Mouse (Mus musculus) ES-E14 (cell line): ENCODE measurements around the gene Psors1c2.

Source experiments
- CHD2 ChIP-seq: IDR thresholded peaks from 2 replicates; pipeline ENCODE4 v1.6.1; 2014; ENCODE audit warnings: mild to moderate bottlenecking, low read depth, low read length, inconsistent platforms
- HCFC1 ChIP-seq: IDR thresholded peaks from 2 replicates; pipeline ENCODE4 v1.6.1; 2012; ENCODE audit warnings: low read length, inconsistent platforms, borderline replicate concordance; ENCODE audit not compliant: insufficient read depth
- MAFK ChIP-seq: IDR thresholded peaks from 2 replicates; pipeline ENCODE4 v1.6.1; 2014; ENCODE audit warnings: mild to moderate bottlenecking, low read depth, low read length, inconsistent platforms; ENCODE audit not compliant: insufficient read depth
- ZC3H11A ChIP-seq: IDR thresholded peaks from 2 replicates; pipeline ENCODE4 v1.6.1; 2012; ENCODE audit warnings: low read depth, mild to moderate bottlenecking, inconsistent platforms, low read length, borderline replicate concordance
- ZNF384 ChIP-seq: IDR thresholded peaks from 2 replicates; pipeline ENCODE4 v1.6.1; 2012; ENCODE audit warnings: low read depth, low read length, inconsistent platforms

GRCm38 (mm10) chr17:35524354-35524753 lies 8.6 kb upstream of the Psors1c2 start:
- TF ChIP-seq MAFK (no peak), ZNF384 (no peak), ZC3H11A (no peak), HCFC1 (no peak), CHD2 (no peak)
